Mouse (Mus musculus): Measurements from ENCODE around the gene Gm26992. TPM values are rescaled to one million over a fixed set of nuclear protein-coding genes. Genes with fewer than 3 reads are reported as not detected.

Gene Gm26992
- polyA plus RNA-seq, 1 experiment from 2014 or later = not detected

DNA sequence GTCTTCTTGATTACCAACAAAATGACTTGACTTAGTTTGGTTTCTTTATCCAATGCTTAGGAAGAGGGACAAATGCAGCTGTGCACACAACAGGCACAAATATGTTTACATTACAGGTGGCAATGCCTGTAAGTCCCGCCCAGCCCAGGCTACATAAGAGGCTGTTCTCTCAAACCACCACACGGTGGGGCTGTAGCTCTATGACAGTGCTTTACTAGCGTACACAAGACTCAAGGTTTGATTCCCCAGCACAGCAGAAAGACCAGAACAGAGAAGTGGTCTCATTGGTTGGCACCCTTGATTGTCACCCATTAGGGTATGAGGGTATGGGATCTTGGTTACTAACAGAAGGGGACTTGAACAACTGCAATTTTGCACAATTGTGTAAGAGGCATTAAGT lies 55.7 kb downstream of the Gm26992 start:
- Histone ChIP-seq H3K36me3 (ENCODE audit: control insufficient read depth, insufficient read depth, low read length) (peaks cover 2% of the 10 kb centered on the region), H3K27ac (ENCODE audit: low read length) (no peak overlapping the region), H3K4me2 (ENCODE audit: low read depth, low read length) (no peak overlapping the region), H3K4me3 (ENCODE audit: low read length) (no peak overlapping the region), H3K4me1 (replicated peaks; ENCODE audit: control insufficient read depth, insufficient read depth, low read length) (no peaks in the 10 kb centered on the region; the same call in 1 of the 2 replicates), H3K9me3 (ENCODE audit: control insufficient read depth, low read length) (no peaks in the 10 kb centered on the region), H3K27me3 (ENCODE audit: control insufficient read depth, insufficient read depth, low read depth, low read length) (no peaks in the 10 kb centered on the region), H3K9ac (ENCODE audit: low read length) (no peak overlapping the region)
- WGBS = 3% methylated on average over 3 of the region's 3 CpGs
- ATAC-seq (ENCODE audit: low read depth) = peak; percentile 49

DNA sequence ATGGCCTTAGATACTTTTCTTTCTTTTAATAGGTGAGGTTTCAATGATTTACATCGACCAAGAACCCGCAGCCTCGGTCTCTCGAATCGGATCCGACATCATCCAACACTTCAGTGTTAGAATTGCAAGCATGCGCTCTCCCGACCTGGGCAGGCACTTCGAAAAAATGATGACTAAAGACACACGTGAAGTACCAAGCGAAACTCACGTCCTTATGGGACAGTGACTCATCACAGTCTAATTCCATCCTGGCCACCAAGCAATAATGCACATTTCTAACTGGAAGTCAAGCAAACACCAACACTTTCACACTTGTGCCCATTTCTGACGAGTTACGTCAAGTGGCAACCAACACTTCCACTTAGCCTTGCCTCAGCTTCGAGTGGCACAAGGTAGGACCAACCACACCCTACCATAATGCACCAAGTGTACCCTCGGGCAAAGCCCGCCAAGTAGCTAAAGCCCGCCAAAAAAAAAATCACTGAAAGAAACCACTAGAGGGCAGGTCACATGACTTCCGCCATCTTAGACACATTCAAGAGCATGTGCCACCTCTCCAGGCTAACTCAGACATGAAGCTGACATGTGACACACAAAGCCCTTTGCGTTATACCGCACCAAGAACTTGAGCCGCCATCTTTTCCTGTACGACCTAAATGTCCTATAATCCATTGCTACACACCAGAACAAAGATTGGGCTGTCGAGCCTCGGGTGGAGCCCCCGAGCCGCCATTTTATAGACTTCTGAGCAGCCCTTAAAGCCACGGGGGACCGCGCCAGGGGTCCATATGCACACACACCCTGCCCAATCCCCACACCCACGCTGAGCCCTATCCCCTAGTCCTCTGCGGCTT lies 59.7 kb downstream of the Gm26992 start:
- no peaks in the 10 kb centered on the region for H3K4me1 ChIP-seq (replicated peaks; ENCODE audit: control insufficient read depth, insufficient read depth, low read length)
- peak overlapping the region; percentile 68 for H3K9ac ChIP-seq (ENCODE audit: low read length)
- H3K36me3 ChIP-seq (ENCODE audit: control insufficient read depth, insufficient read depth, low read length) = peaks cover 2% of the 10 kb centered on the region
- WGBS = 72% methylated on average over 32 of the region's 32 CpGs
- H3K4me2 ChIP-seq (ENCODE audit: low read depth, low read length) = peak overlapping the region; percentile 33
- H3K9me3 ChIP-seq (ENCODE audit: control insufficient read depth, low read length) = no peaks in the 10 kb centered on the region
- peak overlapping the region; percentile 83 for H3K27ac ChIP-seq (ENCODE audit: low read length)
- ATAC-seq (ENCODE audit: low read depth) = peak; percentile 80
- H3K27me3 ChIP-seq (ENCODE audit: control insufficient read depth, insufficient read depth, low read depth, low read length) = no peaks in the 10 kb centered on the region
- peak overlapping the region; percentile 55 for H3K4me3 ChIP-seq (ENCODE audit: low read length)

DNA sequence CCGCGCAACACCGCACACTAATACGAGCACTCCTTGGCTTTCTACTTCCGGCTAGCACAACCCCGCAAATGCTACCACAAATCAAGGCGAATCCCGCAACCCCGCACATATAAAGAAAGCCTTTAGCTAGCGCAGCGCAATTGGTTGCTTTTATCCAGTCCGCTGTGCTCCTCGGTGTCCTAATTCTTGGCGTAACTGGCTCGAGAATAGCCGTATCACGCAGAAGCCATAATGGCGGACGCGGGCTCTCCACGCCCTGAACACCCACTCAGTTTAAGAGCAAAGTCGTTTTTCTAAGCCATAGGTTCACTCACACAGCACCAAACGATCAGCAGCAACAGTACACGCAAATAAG lies 60.3 kb downstream of the Gm26992 start:
- WGBS = 65% methylated on average over 24 of the region's 24 CpGs
- ATAC-seq (ENCODE audit: low read depth) = no peak
- Histone ChIP-seq H3K4me1 (replicated peaks; ENCODE audit: control insufficient read depth, insufficient read depth, low read length) (no peaks in the 10 kb centered on the region), H3K4me2 (ENCODE audit: low read depth, low read length) (0 out of 2 replicates have a peak overlapping the region, but pooled peaks have one; percentile 33), H3K9ac (ENCODE audit: low read length) (peak overlapping the region; percentile 68), H3K4me3 (ENCODE audit: low read length) (peak overlapping the region; percentile 55), H3K27ac (ENCODE audit: low read length) (peak overlapping the region; percentile 83), H3K27me3 (ENCODE audit: control insufficient read depth, insufficient read depth, low read depth, low read length) (no peaks in the 10 kb centered on the region), H3K9me3 (ENCODE audit: control insufficient read depth, low read length) (no peaks in the 10 kb centered on the region), H3K36me3 (ENCODE audit: control insufficient read depth, insufficient read depth, low read length) (peaks cover 2% of the 10 kb centered on the region)

DNA sequence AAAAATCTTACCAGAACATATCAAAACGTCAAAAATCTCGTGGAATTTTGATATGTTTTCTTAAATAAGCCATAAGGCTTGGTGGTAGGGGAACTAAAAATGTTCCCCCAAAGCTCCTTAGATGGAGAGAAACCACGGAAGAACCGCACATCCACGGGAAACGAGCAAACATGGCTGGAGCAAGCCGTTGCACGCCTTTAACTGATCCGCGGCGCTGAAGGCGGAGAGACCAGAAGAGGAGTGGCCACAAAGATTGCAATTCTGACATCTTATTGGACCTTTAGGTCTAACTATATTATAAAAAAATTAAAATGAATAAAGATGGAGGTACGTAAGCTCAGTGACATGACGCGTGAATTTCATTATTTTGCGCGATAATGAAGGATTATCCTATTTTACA lies 61.2 kb downstream of the Gm26992 start:
- 64% methylated on average over 17 of the region's 17 CpGs for WGBS
- Histone ChIP-seq H3K4me1 (replicated peaks; ENCODE audit: control insufficient read depth, insufficient read depth, low read length) (no peaks in the 10 kb centered on the region), H3K27ac (ENCODE audit: low read length) (no peak overlapping the region), H3K4me2 (ENCODE audit: low read depth, low read length) (peak overlapping the region; percentile 45), H3K4me3 (ENCODE audit: low read length) (peak overlapping the region; percentile 55), H3K9ac (ENCODE audit: low read length) (no peak overlapping the region), H3K36me3 (ENCODE audit: control insufficient read depth, insufficient read depth, low read length) (peaks cover 2% of the 10 kb centered on the region), H3K9me3 (ENCODE audit: control insufficient read depth, low read length) (no peaks in the 10 kb centered on the region), H3K27me3 (ENCODE audit: control insufficient read depth, insufficient read depth, low read depth, low read length) (no peaks in the 10 kb centered on the region)
- 0 out of 2 replicates have a peak, but pooled peaks have one; percentile 62 for ATAC-seq (ENCODE audit: low read depth)

- H3K4me1 ChIP-seq (replicated peaks; ENCODE audit: control insufficient read depth, insufficient read depth, low read length) = no peaks in the 10 kb centered on the region
- no peak for ATAC-seq (ENCODE audit: low read depth)
- H3K27ac ChIP-seq (ENCODE audit: low read length) = no peak overlapping the region
- no peak overlapping the region for H3K4me3 ChIP-seq (ENCODE audit: low read length)
- H3K9me3 ChIP-seq (ENCODE audit: control insufficient read depth, low read length) = no peaks in the 10 kb centered on the region
- H3K27me3 ChIP-seq (ENCODE audit: control insufficient read depth, insufficient read depth, low read depth, low read length) = no peaks in the 10 kb centered on the region
- H3K36me3 ChIP-seq (ENCODE audit: control insufficient read depth, insufficient read depth, low read length) = peaks cover 2% of the 10 kb centered on the region
- H3K9ac ChIP-seq (ENCODE audit: low read length) = no peak overlapping the region
- 31% methylated on average over 2 of the region's 2 CpGs for WGBS
- H3K4me2 ChIP-seq (ENCODE audit: low read depth, low read length) = peak overlapping the region; percentile 45; the same call in 1 of the 2 replicates
These were observed 62.2 kb downstream of the Gm26992 start for GRCm38 (mm10) chrX:103484050-103484449.

DNA sequence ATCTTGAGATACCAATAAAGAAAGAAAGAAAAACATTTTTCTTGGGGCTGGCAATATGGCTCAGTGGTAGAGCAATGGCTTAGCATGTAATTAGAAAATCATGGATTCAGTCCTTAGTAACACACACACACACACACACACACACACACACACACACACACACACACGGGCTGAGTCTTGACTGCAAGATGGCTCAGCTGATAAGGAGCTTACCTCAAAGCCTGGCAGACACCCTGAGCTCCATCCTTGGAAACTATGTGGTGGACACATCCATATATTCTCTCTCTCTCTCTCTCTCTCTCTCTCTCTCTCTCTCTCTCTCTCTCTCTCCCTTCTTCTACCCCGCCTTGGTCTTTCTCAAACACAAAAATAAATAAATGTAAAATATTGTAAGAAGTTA lies 69.0 kb downstream of the Gm26992 start:
- Histone ChIP-seq H3K27ac (ENCODE audit: low read length) (no peak overlapping the region), H3K4me3 (ENCODE audit: low read length) (no peak overlapping the region), H3K4me1 (replicated peaks; ENCODE audit: control insufficient read depth, insufficient read depth, low read length) (peaks cover 10% of the 10 kb centered on the region), H3K9me3 (ENCODE audit: control insufficient read depth, low read length) (no peaks in the 10 kb centered on the region), H3K4me2 (ENCODE audit: low read depth, low read length) (no peak overlapping the region), H3K9ac (ENCODE audit: low read length) (no peak overlapping the region), H3K27me3 (ENCODE audit: control insufficient read depth, insufficient read depth, low read depth, low read length) (no peaks in the 10 kb centered on the region), H3K36me3 (ENCODE audit: control insufficient read depth, insufficient read depth, low read length) (no peaks in the 10 kb centered on the region)
- no peak for ATAC-seq (ENCODE audit: low read depth)
- 66% methylated on average over 2 of the region's 2 CpGs for WGBS

- H3K4me2 ChIP-seq (ENCODE audit: low read depth, low read length) = peak overlapping the region; percentile 66
- H3K27me3 ChIP-seq (ENCODE audit: control insufficient read depth, insufficient read depth, low read depth, low read length) = no peaks in the 10 kb centered on the region
- 39% methylated on average over 10 of the region's 10 CpGs for WGBS
- peaks cover 10% of the 10 kb centered on the region for H3K4me1 ChIP-seq (replicated peaks; ENCODE audit: control insufficient read depth, insufficient read depth, low read length)
- peak overlapping the region; percentile 91 for H3K27ac ChIP-seq (ENCODE audit: low read length)
- peak; percentile 35 for ATAC-seq (ENCODE audit: low read depth)
- H3K9ac ChIP-seq (ENCODE audit: low read length) = peak overlapping the region; percentile 86
- H3K4me3 ChIP-seq (ENCODE audit: low read length) = peak overlapping the region; percentile 68
- no peaks in the 10 kb centered on the region for H3K9me3 ChIP-seq (ENCODE audit: control insufficient read depth, low read length)
- peaks cover 4% of the 10 kb centered on the region; the same call in 1 of the 2 replicates for H3K36me3 ChIP-seq (ENCODE audit: control insufficient read depth, insufficient read depth, low read length)
These were observed 70.8 kb downstream of the Gm26992 start for GRCm38 (mm10) chrX:103492398-103493256.

GRCm38 (mm10) chrX:103493351-103494173 lies 71.8 kb downstream of the Gm26992 start:
- Histone ChIP-seq H3K36me3 (ENCODE audit: control insufficient read depth, insufficient read depth, low read length) (peaks cover 4% of the 10 kb centered on the region; the same call in 1 of the 2 replicates), H3K4me2 (ENCODE audit: low read depth, low read length) (peak overlapping the region; percentile 66), H3K9me3 (ENCODE audit: control insufficient read depth, low read length) (no peaks in the 10 kb centered on the region), H3K4me3 (ENCODE audit: low read length) (peak overlapping the region; percentile 68), H3K4me1 (replicated peaks; ENCODE audit: control insufficient read depth, insufficient read depth, low read length) (peaks cover 10% of the 10 kb centered on the region), H3K27ac (ENCODE audit: low read length) (peak overlapping the region; percentile 91), H3K27me3 (ENCODE audit: control insufficient read depth, insufficient read depth, low read depth, low read length) (no peaks in the 10 kb centered on the region), H3K9ac (ENCODE audit: low read length) (peak overlapping the region; percentile 86)
- peak; percentile 98 for ATAC-seq (ENCODE audit: low read depth)
- WGBS = under 1% methylated on average over 46 of the region's 55 CpGs

Data from lung, embryonic 16.5 days (tissue).